Mouse (Mus musculus): Measurements from ENCODE around the gene Cnnm3.

DNA sequence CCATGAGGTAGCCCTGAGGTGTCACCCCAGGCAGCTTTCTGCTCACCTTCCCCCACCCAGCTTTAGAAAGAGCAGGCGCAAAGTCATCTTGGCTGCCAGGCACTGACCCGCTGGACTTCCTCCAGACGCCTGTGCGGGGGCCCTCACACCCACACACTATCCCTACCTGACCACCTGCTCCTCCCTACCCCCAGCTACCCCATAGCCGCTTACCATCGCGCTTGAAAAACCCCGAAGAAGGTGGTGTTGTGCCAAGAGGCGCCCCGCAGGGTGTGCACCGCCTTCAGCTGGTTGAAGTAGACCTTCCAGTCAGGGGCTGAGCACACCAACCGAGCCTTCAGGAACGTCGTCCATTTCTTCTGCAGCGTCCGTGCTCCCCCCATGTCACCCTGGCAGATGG, 40.8 kb downstream of the Cnnm3 start:
- TF ChIP-seq E2F4 (IDR thresholded peaks at IDR 0.05; ENCODE audit: insufficient read depth): no peak
- no peak for TF ChIP-seq MYOD1 (IDR thresholded peaks at IDR 0.05; ENCODE audit: control insufficient read depth in 1 of 3, insufficient read length in 2 of 3, low read depth in 2 of 3)
- no peak for TF ChIP-seq POLR2A (IDR thresholded peaks at IDR 0.05; ENCODE audit: insufficient read length, low read depth)

All from myocyte (in vitro differentiated cells).